Mouse (Mus musculus): ENCODE data around the gene Vwa7.

- TF ChIP-seq EP300 (IDR thresholded peaks at IDR 0.05) (no peak), CTCF (IDR thresholded peaks at IDR 0.05) (no peak)
Measured at GRCm38 (mm10) chr17:35022541-35023060, 6.2 kb downstream of the Vwa7 start.
